Mouse (Mus musculus): ENCODE results near the gene Asb6. TPM values are rescaled to one million over a fixed set of nuclear protein-coding genes. Genes with fewer than 3 reads are reported as not detected.

Asb6 gene
- polyA plus RNA-seq (2015; fragmentation: Nextera tagmentation; extraction: Ambion mirVana): 37.8 and 37.9 TPM in 2 replicates

DNA sequence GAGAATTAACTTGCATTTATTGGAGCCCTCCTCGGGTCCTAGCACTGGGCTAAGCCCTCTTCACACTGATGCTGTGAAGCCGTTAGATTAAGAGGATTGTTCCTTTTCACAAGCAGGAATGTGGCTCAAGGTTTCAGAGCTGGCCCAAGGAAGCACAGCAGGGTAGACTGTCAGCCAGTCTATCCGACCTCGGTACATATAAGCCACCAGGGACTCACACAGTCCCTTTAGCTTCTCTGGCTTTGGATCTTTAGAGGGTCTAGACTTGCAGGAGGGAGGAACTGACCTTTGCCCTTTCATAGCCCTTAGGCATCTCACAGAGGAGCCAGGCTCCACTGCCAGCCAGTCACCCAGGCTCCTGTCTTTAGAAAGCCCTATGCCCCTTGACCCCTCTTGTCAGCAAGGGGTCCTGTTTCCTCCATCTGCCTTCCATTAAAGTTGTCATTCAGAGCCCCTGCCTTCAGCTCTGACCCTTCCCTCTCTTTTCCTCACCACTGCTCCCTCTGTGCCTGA lies at the start of gene Asb6:
Asb6 (minus strand) TSS at position 51 of the 513 bp plus-strand sequence.
- Histone ChIP-seq H3K4me2 (replicated peaks) (no peak within 1 kb of the TSS), H3K27me3 (no peaks in the 10 kb centered on the region), H3K36me3 (peaks cover 15% of the 10 kb centered on the region), H3K4me3 (replicated peaks) (no peak within 1 kb of the TSS), H3K4me1 (peaks cover 51% of the 10 kb centered on the region), H3K9me3 (replicated peaks) (no peaks in the 10 kb centered on the region), H3K9ac (no peak within 1 kb of the TSS), H3K27ac (replicated peaks) (no peak within 1 kb of the TSS)
- WGBS: 16% methylated on average over 4 of the region's 4 CpGs
- ATAC-seq (ENCODE audit: insufficient number of reproducible peaks, low FRiP score, low TSS enrichment, low read depth): no peak

DNA sequence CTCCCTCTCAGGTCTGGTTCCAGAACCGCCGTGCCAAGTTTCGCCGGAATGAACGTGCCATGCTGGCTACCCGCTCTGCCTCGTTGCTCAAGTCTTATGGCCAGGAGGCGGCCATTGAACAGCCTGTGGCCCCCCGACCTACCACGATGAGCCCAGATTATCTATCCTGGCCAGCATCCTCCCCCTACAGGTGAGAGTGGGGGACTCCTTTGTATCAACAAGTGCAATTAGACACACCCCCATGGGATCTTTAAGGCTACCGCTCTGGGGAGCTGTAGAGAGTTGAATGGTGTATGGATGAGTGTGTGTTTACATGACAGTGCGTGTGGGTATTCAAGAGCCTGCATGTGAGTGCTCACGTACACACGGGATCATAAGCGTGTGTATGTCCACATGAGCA lies 49.3 kb upstream of the Asb6 start:
- H3K9ac ChIP-seq: no peak overlapping the region
- no peaks in the 10 kb centered on the region for H3K27me3 ChIP-seq
- WGBS: 93% methylated on average over 15 of the region's 15 CpGs
- no peak overlapping the region for H3K27ac ChIP-seq (replicated peaks)
- no peak overlapping the region for H3K4me2 ChIP-seq (replicated peaks)
- peaks cover 23% of the 10 kb centered on the region for H3K4me1 ChIP-seq
- peaks cover 40% of the 10 kb centered on the region for H3K36me3 ChIP-seq
- H3K9me3 ChIP-seq (replicated peaks): no peaks in the 10 kb centered on the region
- ATAC-seq (ENCODE audit: insufficient number of reproducible peaks, low FRiP score, low TSS enrichment, low read depth): no peak
- H3K4me3 ChIP-seq (replicated peaks): no peak overlapping the region

DNA sequence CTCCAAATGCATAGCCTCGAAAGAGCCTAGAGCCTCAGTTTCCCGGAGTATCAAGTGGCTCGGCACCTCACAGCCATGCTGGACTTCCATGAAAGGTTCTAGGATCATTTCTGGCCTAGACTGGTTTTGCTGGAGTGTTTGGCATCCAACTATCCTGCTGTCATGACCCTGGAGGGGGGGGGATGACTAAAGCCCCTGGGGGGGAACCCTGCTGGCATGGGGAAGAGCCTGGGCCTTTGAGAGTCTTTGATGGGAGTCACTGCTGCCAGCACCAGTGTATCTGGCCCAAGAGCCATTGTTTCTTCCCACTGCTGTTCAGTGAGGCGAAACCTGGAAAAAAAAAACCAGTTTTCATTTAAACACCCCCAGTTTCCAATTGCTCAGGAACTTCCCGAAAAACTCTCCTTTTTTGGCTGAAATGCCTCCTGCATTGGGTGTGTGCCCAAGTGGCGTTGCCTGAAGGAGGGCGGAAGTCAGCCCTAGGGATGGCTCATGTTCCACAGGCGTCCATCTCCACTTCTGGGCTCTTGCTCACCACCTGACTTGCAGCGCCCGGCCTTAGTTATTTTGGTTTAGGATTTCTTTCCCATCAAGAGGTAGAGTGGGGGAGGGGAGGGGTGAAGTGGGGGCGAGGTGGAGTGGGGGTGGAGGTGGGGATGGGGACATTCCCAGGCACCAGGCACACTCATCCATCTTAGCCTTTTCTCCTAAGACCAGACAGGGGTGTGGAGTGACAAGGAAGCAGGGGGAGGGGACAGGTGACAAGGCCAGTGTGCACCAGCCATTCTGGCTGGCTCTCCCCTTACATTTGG lies 45.7 kb upstream of the Asb6 start:
- peaks cover 22% of the 10 kb centered on the region for H3K36me3 ChIP-seq
- peaks cover 56% of the 10 kb centered on the region for H3K4me1 ChIP-seq
- no peaks in the 10 kb centered on the region for H3K9me3 ChIP-seq (replicated peaks)
- no peak for ATAC-seq (ENCODE audit: insufficient number of reproducible peaks, low FRiP score, low TSS enrichment, low read depth)
- peak overlapping the region; percentile 83 for H3K27ac ChIP-seq (replicated peaks)
- H3K4me3 ChIP-seq (replicated peaks): no peak overlapping the region
- H3K4me2 ChIP-seq (replicated peaks): no peak overlapping the region
- no peak overlapping the region for H3K9ac ChIP-seq
- WGBS: 35% methylated on average over 11 of the region's 11 CpGs
- H3K27me3 ChIP-seq: no peaks in the 10 kb centered on the region

DNA sequence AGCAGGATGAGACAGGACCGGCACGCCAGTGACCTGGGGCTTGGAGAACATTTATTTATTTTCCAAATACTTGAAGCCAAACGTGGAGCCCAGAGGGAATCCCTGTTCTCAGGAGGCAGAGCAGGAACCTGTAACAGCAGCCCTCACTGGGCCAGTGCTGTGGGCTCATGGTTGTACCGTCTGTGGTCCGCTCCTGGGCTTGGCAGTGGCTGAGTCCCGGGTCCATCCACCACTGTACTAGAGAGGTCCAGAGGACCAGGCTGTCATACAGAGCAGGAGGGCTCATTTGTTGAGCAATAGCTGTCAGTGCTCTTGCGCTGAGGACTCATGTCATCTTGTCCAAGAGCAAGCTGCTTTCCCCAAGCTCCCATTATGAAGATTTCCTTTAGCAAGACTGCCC lies 45.0 kb upstream of the Asb6 start:
- Histone ChIP-seq H3K4me3 (replicated peaks) (no peak overlapping the region), H3K36me3 (peaks cover 16% of the 10 kb centered on the region), H3K4me1 (peaks cover 64% of the 10 kb centered on the region), H3K27me3 (no peaks in the 10 kb centered on the region), H3K4me2 (replicated peaks) (no peak overlapping the region), H3K9me3 (replicated peaks) (no peaks in the 10 kb centered on the region), H3K9ac (no peak overlapping the region), H3K27ac (replicated peaks) (peak overlapping the region; percentile 83)
- ATAC-seq (ENCODE audit: insufficient number of reproducible peaks, low FRiP score, low TSS enrichment, low read depth): no peak
- WGBS: 65% methylated on average over 7 of the region's 7 CpGs

DNA sequence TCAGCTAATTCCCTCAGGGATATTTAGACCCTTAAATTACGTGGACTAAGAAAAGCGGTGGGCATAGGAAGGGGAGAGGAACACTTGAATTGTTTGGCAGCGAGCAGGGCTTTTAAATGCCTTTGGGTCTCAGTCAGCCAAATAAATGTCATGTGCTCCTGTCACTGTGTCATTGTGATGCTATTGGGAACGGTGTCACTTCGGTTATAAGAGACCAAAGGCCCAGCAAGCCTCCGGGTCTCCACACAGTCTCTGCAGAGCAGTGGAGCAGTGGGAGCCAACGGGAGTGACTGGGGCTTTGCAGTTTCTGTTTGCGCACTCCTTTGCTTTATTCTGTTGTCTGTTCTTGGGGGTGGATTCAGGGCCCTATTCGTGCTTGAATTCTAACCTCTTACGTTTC lies 44.3 kb upstream of the Asb6 start:
- WGBS: 37% methylated on average over 10 of the region's 10 CpGs
- Histone ChIP-seq H3K36me3 (peaks cover 11% of the 10 kb centered on the region), H3K27ac (replicated peaks) (peak overlapping the region; percentile 83), H3K4me1 (peaks cover 68% of the 10 kb centered on the region), H3K27me3 (no peaks in the 10 kb centered on the region), H3K9me3 (replicated peaks) (no peaks in the 10 kb centered on the region), H3K4me2 (replicated peaks) (no peak overlapping the region), H3K9ac (no peak overlapping the region; the same call in 1 of the 2 replicates), H3K4me3 (replicated peaks) (no peak overlapping the region)
- ATAC-seq (ENCODE audit: insufficient number of reproducible peaks, low FRiP score, low TSS enrichment, low read depth): no peak

DNA sequence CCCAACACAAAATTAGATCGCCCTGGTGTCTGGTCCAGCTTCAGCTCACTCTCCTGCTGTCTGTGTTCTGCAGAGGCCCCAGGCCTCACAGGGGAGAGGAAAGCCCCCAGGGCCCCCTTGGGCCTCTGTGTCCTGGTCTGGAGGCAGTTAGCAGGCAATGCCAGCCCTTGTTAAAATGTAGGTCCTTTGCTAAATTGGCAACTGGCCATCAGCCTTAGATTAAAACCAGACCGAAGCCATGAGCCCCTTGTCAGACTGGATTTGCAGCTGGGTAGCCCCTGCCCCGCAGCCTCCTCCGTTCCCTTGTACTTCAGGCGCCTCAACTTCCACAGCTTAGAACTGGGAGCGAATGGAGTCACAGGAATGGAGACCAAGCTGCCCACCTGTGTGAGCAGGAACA lies 42.5 kb upstream of the Asb6 start:
- no peaks in the 10 kb centered on the region for H3K27me3 ChIP-seq
- no peaks in the 10 kb centered on the region for H3K36me3 ChIP-seq
- 15% methylated on average over 6 of the region's 6 CpGs for WGBS
- H3K4me2 ChIP-seq (replicated peaks): no peak overlapping the region
- H3K9me3 ChIP-seq (replicated peaks): no peaks in the 10 kb centered on the region
- H3K4me3 ChIP-seq (replicated peaks): no peak overlapping the region
- no peak for ATAC-seq (ENCODE audit: insufficient number of reproducible peaks, low FRiP score, low TSS enrichment, low read depth)
- 0 out of 2 replicates have a peak overlapping the region, but pooled peaks have one; percentile 12 for H3K9ac ChIP-seq
- H3K27ac ChIP-seq (replicated peaks): peak overlapping the region; percentile 92
- peaks cover 70% of the 10 kb centered on the region for H3K4me1 ChIP-seq

DNA sequence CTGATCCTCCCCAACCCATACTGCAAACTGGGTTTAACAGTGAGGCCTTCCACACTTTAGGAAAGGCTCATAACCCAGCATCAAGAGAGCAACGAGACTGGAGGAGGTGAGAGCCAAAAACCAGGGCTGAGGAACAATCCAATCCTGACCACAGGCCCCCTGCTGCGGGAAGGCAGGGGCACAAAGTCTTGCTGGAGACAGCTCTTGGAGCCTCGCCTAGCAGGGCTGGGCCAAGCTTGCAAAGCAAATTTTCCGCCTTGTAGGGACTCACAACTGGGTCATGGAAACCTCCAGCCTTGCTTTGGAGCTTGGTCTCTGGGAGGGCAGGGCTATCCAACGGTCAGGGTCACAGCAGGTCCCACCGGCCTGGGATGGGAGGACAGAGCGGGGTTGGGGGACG lies 40.7 kb upstream of the Asb6 start:
- H3K9me3 ChIP-seq (replicated peaks): no peaks in the 10 kb centered on the region
- H3K36me3 ChIP-seq: no peaks in the 10 kb centered on the region
- H3K27me3 ChIP-seq: no peaks in the 10 kb centered on the region
- peak; percentile 75 for ATAC-seq (ENCODE audit: insufficient number of reproducible peaks, low FRiP score, low TSS enrichment, low read depth)
- H3K4me3 ChIP-seq (replicated peaks): no peak overlapping the region
- peaks cover 66% of the 10 kb centered on the region for H3K4me1 ChIP-seq
- peak overlapping the region; percentile 92 for H3K27ac ChIP-seq (replicated peaks)
- no peak overlapping the region; the same call in 1 of the 2 replicates for H3K4me2 ChIP-seq (replicated peaks)
- WGBS: 41% methylated on average over 8 of the region's 8 CpGs
- no peak overlapping the region for H3K9ac ChIP-seq

DNA sequence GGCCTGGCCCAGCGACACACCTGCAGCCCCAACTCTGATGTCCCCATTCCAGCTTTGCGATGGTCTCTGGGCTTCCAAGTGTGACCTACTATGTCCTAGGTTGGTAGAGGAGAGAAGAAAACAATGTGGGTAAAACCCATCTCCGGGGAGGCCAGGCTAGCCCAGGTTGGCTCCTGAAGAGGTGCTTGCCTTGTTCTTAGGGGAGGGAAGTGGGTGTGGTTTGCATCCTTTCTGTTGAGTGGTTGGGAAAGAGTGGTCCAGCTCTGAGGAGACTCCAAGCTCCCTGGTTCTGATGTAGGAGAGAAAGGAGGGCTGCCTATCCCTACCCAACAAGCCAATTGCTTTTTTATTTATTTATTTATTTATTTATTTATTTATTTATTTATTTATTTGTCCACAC lies 35.3 kb upstream of the Asb6 start:
- H3K9me3 ChIP-seq (replicated peaks): no peaks in the 10 kb centered on the region
- no peaks in the 10 kb centered on the region for H3K36me3 ChIP-seq
- H3K4me2 ChIP-seq (replicated peaks): peak overlapping the region; percentile 58
- ATAC-seq (ENCODE audit: insufficient number of reproducible peaks, low FRiP score, low TSS enrichment, low read depth): no peak
- H3K4me1 ChIP-seq: peaks cover 66% of the 10 kb centered on the region
- 53% methylated on average over 3 of the region's 3 CpGs for WGBS
- H3K4me3 ChIP-seq (replicated peaks): peak overlapping the region; percentile 36
- H3K27ac ChIP-seq (replicated peaks): peak overlapping the region; percentile 84
- H3K27me3 ChIP-seq: no peaks in the 10 kb centered on the region
- no peak overlapping the region for H3K9ac ChIP-seq

DNA sequence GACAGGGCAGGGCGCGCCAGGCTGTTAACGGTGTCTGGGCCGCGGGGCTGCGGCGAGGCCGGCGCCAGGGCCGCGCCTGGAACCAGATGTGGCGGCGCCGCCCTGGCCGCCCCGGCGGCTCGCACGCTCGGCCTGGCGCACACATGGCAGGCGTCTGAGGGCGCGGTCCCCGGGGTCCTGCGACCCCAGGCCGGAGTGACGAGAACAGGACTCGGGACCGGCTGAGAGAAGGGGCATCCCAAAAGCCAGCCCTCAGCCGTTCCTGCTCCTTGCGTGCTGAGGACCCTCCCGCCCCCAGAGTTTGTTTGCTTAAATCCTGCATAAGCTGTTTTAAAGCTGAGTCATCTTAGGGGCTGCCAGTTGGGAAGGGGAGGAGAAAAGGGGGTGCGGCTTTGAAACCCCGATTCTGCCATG lies 34.8 kb upstream of the Asb6 start:
- Histone ChIP-seq H3K27me3 (no peaks in the 10 kb centered on the region), H3K9ac (no peak overlapping the region), H3K4me1 (peaks cover 63% of the 10 kb centered on the region), H3K36me3 (no peaks in the 10 kb centered on the region), H3K4me2 (replicated peaks) (peak overlapping the region; percentile 58), H3K9me3 (replicated peaks) (no peaks in the 10 kb centered on the region), H3K27ac (replicated peaks) (peak overlapping the region; percentile 84), H3K4me3 (replicated peaks) (peak overlapping the region; percentile 36)
- ATAC-seq (ENCODE audit: insufficient number of reproducible peaks, low FRiP score, low TSS enrichment, low read depth): peak; percentile 76
- 1% methylated on average over 35 of the region's 35 CpGs for WGBS

DNA sequence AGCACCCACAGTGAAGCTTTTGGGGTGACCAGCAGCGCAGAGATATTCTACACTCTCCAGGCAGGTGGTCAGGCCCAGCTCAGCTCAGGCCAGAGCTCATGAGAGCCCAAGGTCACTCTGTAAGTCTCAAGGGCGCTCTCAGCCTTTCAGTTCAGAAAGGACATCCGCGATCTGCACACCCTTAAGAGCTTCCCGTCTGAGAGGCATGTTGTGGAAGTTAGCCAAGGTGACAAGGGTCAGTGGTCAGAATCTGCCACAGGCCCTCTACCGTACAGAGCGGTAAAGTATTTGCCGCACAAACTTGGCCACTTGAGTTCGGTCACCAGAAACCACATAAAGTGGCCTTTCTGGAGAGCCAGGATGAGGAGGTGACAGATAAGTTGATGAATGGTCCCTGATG lies 33.4 kb upstream of the Asb6 start:
- ATAC-seq (ENCODE audit: insufficient number of reproducible peaks, low FRiP score, low TSS enrichment, low read depth): no peak
- H3K27me3 ChIP-seq: no peaks in the 10 kb centered on the region
- peak overlapping the region; percentile 84; the same call in 1 of the 2 replicates for H3K27ac ChIP-seq (replicated peaks)
- H3K9ac ChIP-seq: no peak overlapping the region
- peaks cover 70% of the 10 kb centered on the region for H3K4me1 ChIP-seq
- 63% methylated on average over 9 of the region's 9 CpGs for WGBS
- no peaks in the 10 kb centered on the region for H3K9me3 ChIP-seq (replicated peaks)
- no peak overlapping the region for H3K4me2 ChIP-seq (replicated peaks)
- no peaks in the 10 kb centered on the region for H3K36me3 ChIP-seq
- H3K4me3 ChIP-seq (replicated peaks): no peak overlapping the region

DNA sequence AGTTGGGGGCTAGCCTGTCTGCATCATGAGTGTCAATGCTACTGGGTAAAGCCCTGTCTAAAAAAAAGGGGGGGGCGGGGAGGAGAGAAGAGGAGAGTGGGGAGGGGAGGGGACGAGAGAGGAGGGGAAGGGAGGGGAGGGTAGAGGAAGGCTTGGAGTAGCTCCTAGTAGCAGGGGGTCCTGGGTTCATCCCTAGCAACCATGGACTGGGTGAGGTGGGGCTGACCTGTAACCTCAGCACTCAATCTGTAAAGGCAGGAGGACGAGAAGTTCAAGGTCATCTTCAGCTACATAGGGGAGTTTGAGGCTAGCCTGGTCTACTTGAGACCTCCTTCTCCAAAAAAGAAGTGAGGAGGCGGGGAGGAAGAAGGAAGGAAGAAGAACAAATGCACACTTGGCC lies 31.9 kb upstream of the Asb6 start:
- Histone ChIP-seq H3K27me3 (no peaks in the 10 kb centered on the region), H3K4me1 (peaks cover 83% of the 10 kb centered on the region), H3K9ac (no peak overlapping the region), H3K4me3 (replicated peaks) (no peak overlapping the region), H3K36me3 (no peaks in the 10 kb centered on the region), H3K27ac (replicated peaks) (no peak overlapping the region), H3K9me3 (replicated peaks) (no peaks in the 10 kb centered on the region), H3K4me2 (replicated peaks) (no peak overlapping the region)
- ATAC-seq (ENCODE audit: insufficient number of reproducible peaks, low FRiP score, low TSS enrichment, low read depth): no peak
- WGBS: 68% methylated on average over 4 of the region's 4 CpGs

Measured in embryonic facial prominence, embryonic 15.5 days (tissue).